Mouse (Mus musculus): ENCODE measurements around the gene Ralgps1. TPM values are rescaled to one million over a fixed set of nuclear protein-coding genes. Genes with fewer than 3 reads are reported as not detected.

Ralgps1 gene
- polyA plus RNA-seq, 1 experiment from 2014 or later, result 5.2 TPM

DNA sequence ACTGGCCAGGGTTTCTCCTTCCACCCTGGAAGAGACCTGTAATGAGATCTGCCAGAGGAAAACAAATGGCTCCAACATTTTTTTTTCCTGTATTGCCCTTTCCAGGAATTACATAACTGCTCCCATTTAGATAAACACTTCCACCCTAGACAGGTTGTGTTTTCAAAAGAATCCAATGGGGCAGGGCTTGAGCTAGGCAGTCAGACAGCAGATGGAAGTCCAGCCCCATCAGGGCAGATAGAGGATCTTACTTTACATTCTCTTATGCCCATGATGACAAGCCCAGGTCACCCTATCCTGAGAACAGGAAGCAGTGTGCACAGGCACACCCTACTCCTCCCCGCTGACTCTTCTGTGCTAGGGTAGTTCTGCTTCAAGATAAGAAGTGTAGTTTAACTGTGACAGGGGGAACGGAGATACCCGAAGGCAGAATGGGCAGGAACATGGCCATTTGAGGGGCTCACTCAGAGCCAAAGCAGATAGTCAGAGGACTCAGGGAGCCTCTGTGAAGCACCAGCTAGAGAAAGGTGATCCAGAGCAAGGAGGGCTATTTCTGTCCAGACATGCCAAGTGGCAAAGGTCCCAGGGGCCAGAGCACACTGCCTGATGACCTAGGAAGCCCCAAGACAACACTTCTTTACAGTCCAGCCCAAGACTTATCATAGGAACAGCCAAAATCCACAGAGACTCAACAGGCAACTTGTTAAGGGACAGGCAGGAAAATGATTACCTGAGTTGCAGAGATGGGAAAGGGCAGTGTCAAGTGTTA lies 114.3 kb downstream of the Ralgps1 start:
- Histone ChIP-seq H3K4me3 (replicated peaks) (no peak overlapping the region), H3K9me3 (no peaks in the 10 kb centered on the region), H3K4me2 (no peak overlapping the region), H3K4me1 (replicated peaks) (peaks cover 12% of the 10 kb centered on the region), H3K9ac (replicated peaks) (no peak overlapping the region), H3K27ac (no peak overlapping the region), H3K27me3 (no peaks in the 10 kb centered on the region), H3K36me3 (no peaks in the 10 kb centered on the region)
- WGBS, result 93% methylated on average over 3 of the region's 3 CpGs
- no peak for ATAC-seq (ENCODE audit: insufficient number of reproducible peaks, insufficient read depth, low FRiP score, low TSS enrichment, low read depth)

DNA sequence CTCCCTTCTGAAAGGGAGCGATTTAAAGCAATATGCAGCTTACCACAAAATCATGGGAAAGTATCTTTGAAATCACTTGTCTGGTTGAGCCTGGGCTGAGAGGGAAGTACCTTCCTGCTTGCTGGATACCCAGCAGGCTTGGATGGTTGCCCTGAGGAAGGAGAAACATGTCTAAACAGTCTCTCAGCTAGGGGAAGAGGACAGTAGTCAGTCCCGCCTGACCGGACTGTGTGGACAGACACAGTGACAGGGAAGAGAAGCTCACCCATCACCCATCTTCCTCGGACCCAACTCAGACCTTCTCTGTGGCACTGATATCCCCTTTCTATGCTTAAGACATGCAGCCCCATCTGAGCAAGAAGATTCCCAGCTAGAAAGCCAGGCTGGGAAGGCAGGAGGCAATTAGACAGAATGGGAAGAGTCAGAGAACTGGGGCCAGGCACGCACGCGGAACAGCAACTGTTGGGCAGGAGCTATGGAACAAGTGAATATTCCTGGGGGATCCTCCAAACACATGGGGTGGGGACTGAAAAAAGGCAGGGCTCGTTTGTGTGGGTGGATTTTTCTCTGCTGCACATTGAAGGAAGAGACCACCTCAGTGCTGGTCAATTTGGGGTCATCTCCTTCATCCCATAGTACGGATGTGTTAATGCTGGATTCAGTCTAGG lies 116.8 kb downstream of the Ralgps1 start:
- Histone ChIP-seq H3K4me1 (replicated peaks) (peaks cover 25% of the 10 kb centered on the region), H3K36me3 (0 out of 2 replicates have a peak, but pooled peaks cover 4% of the 10 kb centered on the region), H3K27ac (peak overlapping the region; percentile 31; the same call in 1 of the 2 replicates), H3K9me3 (no peaks in the 10 kb centered on the region), H3K27me3 (no peaks in the 10 kb centered on the region), H3K4me3 (replicated peaks) (no peak overlapping the region), H3K4me2 (no peak overlapping the region), H3K9ac (replicated peaks) (no peak overlapping the region)
- no peak for ATAC-seq (ENCODE audit: insufficient number of reproducible peaks, insufficient read depth, low FRiP score, low TSS enrichment, low read depth)
- WGBS, result 86% methylated on average over 9 of the region's 9 CpGs

DNA sequence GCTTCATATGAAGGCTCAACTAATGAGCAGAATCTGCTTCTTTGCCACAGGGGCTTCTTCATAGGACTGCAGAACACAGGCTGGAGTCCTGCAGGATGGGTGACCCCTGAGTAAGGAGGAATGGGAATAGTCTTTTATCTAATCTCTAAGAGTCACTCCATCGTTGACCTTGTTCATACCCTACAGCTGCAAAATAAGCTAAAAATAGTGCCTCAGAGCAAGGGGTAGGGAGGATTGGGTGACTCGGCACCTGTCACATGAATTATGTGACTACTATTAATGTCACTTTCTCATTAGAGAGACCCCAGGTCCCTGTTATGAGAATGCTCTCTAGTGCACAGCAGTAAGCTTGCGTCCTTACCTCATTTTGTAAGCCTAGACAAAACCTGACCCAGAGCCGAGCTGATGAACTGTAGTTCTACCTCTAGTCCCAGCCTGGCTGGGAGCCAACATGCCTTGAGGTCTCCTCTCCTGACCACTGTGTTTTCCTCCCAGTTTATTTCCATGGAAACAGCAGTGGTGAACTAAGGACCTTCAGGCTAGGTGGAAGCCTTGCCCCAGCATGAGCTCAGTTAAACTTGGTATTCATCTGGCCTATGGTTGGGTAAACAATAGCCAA lies 117.6 kb downstream of the Ralgps1 start:
- H3K4me3 ChIP-seq (replicated peaks), result no peak overlapping the region
- peaks cover 25% of the 10 kb centered on the region for H3K4me1 ChIP-seq (replicated peaks)
- no peak overlapping the region for H3K27ac ChIP-seq
- WGBS, result 54% methylated on average over 4 of the region's 4 CpGs
- peak; percentile 52; the same call in 1 of the 2 replicates for ATAC-seq (ENCODE audit: insufficient number of reproducible peaks, insufficient read depth, low FRiP score, low TSS enrichment, low read depth)
- H3K4me2 ChIP-seq, result no peak overlapping the region
- no peak overlapping the region for H3K9ac ChIP-seq (replicated peaks)
- no peaks in the 10 kb centered on the region for H3K27me3 ChIP-seq
- peaks cover 7% of the 10 kb centered on the region; the same call in 1 of the 2 replicates for H3K36me3 ChIP-seq
- no peaks in the 10 kb centered on the region for H3K9me3 ChIP-seq

DNA sequence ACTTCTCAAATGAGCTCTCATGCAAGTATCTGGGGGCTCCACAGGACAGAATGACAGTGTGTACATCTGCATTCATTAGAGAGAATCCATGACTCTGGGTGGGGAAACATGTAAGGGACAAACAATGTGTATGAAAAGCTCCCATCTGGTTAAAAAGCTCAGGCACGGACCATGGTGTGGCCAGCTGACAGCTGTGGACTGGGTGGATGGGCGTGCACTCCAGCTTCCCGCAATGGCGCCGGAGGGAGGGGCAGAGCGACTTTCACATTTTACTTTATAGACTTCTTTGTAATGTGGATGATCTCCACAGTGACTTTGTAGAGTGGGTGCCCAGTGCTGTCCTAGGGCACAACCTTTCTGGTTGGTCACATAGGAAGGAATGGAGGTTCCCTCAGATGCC lies 118.5 kb downstream of the Ralgps1 start:
- 83% methylated on average over 6 of the region's 6 CpGs for WGBS
- ATAC-seq (ENCODE audit: insufficient number of reproducible peaks, insufficient read depth, low FRiP score, low TSS enrichment, low read depth), result no peak
- Histone ChIP-seq H3K4me1 (replicated peaks) (peaks cover 25% of the 10 kb centered on the region), H3K27ac (no peak overlapping the region), H3K27me3 (no peaks in the 10 kb centered on the region), H3K36me3 (peaks cover 14% of the 10 kb centered on the region), H3K9ac (replicated peaks) (no peak overlapping the region), H3K9me3 (no peaks in the 10 kb centered on the region), H3K4me2 (no peak overlapping the region), H3K4me3 (replicated peaks) (no peak overlapping the region)

DNA sequence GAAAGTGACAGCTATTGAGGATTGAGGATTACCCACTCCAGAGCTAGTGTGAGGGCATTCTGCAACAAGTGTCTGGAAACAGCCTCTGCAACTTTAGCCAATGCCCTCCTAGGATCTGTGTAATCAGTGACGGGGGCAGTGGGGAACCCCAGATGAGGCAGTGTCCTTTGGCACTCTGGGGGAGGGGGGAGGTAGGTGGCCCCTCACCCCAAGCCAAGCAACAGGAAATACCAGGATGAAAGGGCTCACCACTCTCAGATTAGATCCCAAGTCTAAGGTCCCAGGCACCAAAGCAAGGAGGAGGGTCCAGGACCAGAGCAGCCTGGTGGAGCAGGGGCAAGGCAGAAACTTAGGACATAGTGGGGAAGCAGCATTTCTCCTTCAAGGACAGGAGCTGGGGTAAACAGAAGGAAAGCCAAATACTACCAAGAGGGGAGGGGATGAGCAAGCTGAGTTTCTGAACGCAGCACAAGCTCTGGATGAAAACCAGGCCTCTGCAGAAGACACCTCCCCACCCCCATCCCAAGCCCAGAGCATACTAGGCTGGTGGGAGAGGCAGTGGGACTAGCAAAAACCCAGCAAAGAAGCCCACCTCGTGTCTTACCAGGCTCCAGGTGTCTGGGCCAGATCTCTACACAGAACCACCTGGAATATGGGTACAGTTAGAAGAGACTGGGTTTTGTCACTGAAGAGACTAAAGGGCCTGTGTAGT lies 121.2 kb downstream of the Ralgps1 start:
- Histone ChIP-seq H3K4me2 (no peak overlapping the region), H3K36me3 (peaks cover 40% of the 10 kb centered on the region), H3K4me3 (replicated peaks) (no peak overlapping the region), H3K9me3 (no peaks in the 10 kb centered on the region), H3K27me3 (no peaks in the 10 kb centered on the region), H3K27ac (no peak overlapping the region), H3K9ac (replicated peaks) (no peak overlapping the region), H3K4me1 (replicated peaks) (peaks cover 25% of the 10 kb centered on the region)
- WGBS, result 36% methylated on average over 3 of the region's 3 CpGs
- ATAC-seq (ENCODE audit: insufficient number of reproducible peaks, insufficient read depth, low FRiP score, low TSS enrichment, low read depth), result no peak

DNA sequence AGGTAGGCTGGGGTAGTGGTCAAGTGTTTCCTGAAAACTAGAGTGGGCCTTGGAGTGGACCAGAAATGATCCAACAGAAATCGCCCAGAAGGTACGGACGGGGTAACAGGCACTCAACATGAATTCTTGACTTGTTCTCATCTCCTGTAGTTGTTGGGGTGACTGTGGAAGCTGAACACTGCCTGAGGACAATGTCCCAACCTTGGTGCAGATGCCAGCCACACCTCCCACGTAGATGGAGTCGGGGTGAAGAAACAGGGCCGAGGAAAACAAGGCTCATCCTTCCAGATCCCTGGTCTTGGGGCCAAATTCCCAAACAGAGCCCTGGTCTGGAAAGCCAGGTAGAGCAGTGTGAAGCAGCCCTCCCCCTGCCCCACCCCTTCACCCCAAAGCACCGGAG lies 122.7 kb downstream of the Ralgps1 start:
- no peak for ATAC-seq (ENCODE audit: insufficient number of reproducible peaks, insufficient read depth, low FRiP score, low TSS enrichment, low read depth)
- no peak overlapping the region for H3K4me2 ChIP-seq
- peaks cover 16% of the 10 kb centered on the region for H3K4me1 ChIP-seq (replicated peaks)
- H3K4me3 ChIP-seq (replicated peaks), result no peak overlapping the region
- no peaks in the 10 kb centered on the region for H3K27me3 ChIP-seq
- WGBS, result 89% methylated on average over 7 of the region's 7 CpGs
- no peak overlapping the region for H3K9ac ChIP-seq (replicated peaks)
- no peak overlapping the region for H3K27ac ChIP-seq
- no peaks in the 10 kb centered on the region for H3K9me3 ChIP-seq
- peaks cover 56% of the 10 kb centered on the region for H3K36me3 ChIP-seq

DNA sequence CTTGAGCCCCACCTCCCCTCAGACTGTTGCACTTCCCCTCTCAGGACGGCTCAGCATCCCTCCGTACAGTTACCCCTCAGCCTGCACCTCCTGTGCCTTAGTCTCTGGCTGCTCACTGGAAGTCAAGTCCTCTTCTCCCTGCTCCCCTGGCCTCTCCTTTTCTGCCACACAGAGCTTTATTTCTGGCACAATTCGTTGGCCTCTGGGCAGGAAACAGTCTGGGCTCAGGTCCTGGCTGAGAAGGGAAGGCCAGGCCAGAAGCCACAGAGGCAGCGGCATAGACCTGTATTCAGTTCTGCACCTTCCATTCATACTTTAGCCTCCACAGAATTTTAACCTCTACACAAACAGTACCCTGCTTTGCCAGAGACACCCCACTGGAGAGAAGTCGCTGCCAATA lies 124.4 kb downstream of the Ralgps1 start:
- H3K27ac ChIP-seq, result no peak overlapping the region
- no peaks in the 10 kb centered on the region for H3K9me3 ChIP-seq
- WGBS, result 82% methylated on average over 5 of the region's 5 CpGs
- H3K4me1 ChIP-seq (replicated peaks), result peaks cover 13% of the 10 kb centered on the region; the same call in 1 of the 2 replicates
- no peak overlapping the region for H3K4me2 ChIP-seq
- peaks cover 73% of the 10 kb centered on the region for H3K36me3 ChIP-seq
- no peaks in the 10 kb centered on the region for H3K27me3 ChIP-seq
- no peak overlapping the region for H3K4me3 ChIP-seq (replicated peaks)
- no peak overlapping the region for H3K9ac ChIP-seq (replicated peaks)
- no peak for ATAC-seq (ENCODE audit: insufficient number of reproducible peaks, insufficient read depth, low FRiP score, low TSS enrichment, low read depth)

DNA sequence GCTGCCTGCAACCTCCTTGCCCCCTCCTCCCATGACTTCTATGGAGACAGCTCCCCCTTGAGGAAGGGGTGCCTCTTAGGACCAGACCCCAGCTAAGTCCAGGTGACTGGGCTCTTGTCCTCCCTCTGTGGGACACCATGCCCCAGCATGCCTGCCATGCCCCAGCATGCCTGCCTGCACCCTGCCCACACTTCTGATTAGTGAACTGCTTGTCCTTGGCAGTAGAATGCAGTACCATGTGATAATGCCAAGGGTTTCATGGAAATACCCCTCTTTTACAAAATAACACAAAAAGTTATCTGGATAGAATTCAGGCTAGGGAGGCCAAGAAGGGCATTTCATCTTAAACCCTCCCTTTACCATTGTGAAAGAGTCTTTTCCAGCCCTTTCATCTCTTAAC lies 125.9 kb downstream of the Ralgps1 start:
- H3K4me1 ChIP-seq (replicated peaks), result peaks cover 7% of the 10 kb centered on the region; the same call in 1 of the 2 replicates
- H3K36me3 ChIP-seq, result peaks cover 81% of the 10 kb centered on the region
- ATAC-seq (ENCODE audit: insufficient number of reproducible peaks, insufficient read depth, low FRiP score, low TSS enrichment, low read depth), result no peak
- no peak overlapping the region for H3K4me2 ChIP-seq
- H3K4me3 ChIP-seq (replicated peaks), result no peak overlapping the region
- H3K9ac ChIP-seq (replicated peaks), result no peak overlapping the region
- no peak overlapping the region for H3K27ac ChIP-seq
- no peaks in the 10 kb centered on the region for H3K9me3 ChIP-seq
- no peaks in the 10 kb centered on the region for H3K27me3 ChIP-seq

DNA sequence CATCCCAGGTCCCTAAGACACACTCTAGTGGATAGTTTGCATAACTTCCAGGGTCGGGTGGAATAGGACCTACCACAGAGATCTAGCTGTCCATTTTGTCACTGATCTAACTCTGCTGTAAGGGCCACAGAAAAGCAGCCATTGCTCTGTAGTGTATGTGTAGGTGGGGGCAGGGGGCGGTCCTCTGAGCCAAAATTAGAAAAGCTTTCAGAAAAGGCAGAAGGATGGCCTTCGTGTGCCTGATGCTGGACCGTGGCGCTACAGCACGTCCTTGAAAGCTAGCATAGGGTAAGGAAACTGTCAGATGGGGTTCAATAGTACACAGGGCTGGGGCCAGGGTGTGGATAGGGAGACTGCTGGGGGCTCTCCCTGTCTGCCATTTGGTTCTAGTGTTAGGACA lies 126.4 kb downstream of the Ralgps1 start:
- Histone ChIP-seq H3K4me1 (replicated peaks) (0 out of 2 replicates have a peak, but pooled peaks cover 3% of the 10 kb centered on the region), H3K4me3 (replicated peaks) (no peak overlapping the region), H3K9me3 (no peaks in the 10 kb centered on the region), H3K9ac (replicated peaks) (no peak overlapping the region), H3K27me3 (no peaks in the 10 kb centered on the region), H3K36me3 (peaks cover 81% of the 10 kb centered on the region), H3K4me2 (no peak overlapping the region), H3K27ac (no peak overlapping the region)
- 89% methylated on average over 6 of the region's 6 CpGs for WGBS
- ATAC-seq (ENCODE audit: insufficient number of reproducible peaks, insufficient read depth, low FRiP score, low TSS enrichment, low read depth), result no peak

DNA sequence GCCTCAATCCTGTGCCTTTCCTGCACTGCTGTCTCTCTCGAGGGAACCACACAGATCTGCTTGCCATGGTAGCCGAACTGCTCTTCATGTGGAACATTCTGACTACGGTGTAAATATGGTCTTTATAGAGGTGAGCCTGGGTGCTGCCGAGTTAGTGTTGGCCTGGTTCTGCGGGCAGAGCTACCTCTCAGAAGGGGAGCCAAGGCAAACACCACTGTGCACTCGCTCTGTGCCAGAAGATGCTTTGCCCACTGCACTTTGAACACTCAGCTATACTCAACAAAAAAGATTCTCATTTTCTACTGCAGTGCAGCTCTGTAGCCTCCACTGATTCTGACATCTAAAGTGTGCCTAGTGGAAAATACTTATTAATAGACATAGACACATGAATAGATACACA lies 133.7 kb downstream of the Ralgps1 start:
- WGBS, result 91% methylated on average over 6 of the region's 6 CpGs
- H3K4me2 ChIP-seq, result no peak overlapping the region
- H3K4me1 ChIP-seq (replicated peaks), result peaks cover 3% of the 10 kb centered on the region; the same call in 1 of the 2 replicates
- H3K9ac ChIP-seq (replicated peaks), result no peak overlapping the region
- no peak for ATAC-seq (ENCODE audit: insufficient number of reproducible peaks, insufficient read depth, low FRiP score, low TSS enrichment, low read depth)
- no peak overlapping the region for H3K4me3 ChIP-seq (replicated peaks)
- H3K27me3 ChIP-seq, result no peaks in the 10 kb centered on the region
- H3K27ac ChIP-seq, result no peak overlapping the region
- H3K9me3 ChIP-seq, result no peaks in the 10 kb centered on the region
- peaks cover 76% of the 10 kb centered on the region for H3K36me3 ChIP-seq

DNA sequence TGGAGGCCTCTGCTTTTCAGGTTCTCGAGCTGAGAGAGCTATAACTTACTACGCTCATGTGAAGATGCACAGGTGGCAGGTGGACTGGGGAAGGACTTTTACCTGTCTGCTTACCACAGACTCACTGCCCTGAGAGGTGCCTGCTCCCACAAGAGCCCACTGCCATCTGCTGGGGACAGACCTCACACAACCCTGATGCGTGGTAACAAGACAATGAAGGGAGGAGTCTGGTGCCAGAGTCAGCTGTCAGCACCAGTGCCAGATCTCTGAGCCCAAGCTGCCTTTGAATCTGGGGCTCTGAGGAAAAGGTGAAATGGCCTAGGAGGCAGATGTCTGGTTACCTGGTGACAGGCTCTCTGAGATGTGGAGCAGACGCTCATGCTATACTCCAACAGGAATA lies 136.4 kb downstream of the Ralgps1 start:
- H3K27me3 ChIP-seq, result no peaks in the 10 kb centered on the region
- H3K36me3 ChIP-seq, result peaks cover 83% of the 10 kb centered on the region
- ATAC-seq (ENCODE audit: insufficient number of reproducible peaks, insufficient read depth, low FRiP score, low TSS enrichment, low read depth), result no peak
- H3K27ac ChIP-seq, result no peak overlapping the region
- WGBS, result 88% methylated on average over 4 of the region's 4 CpGs
- no peak overlapping the region for H3K4me3 ChIP-seq (replicated peaks)
- H3K4me2 ChIP-seq, result no peak overlapping the region
- peaks cover 6% of the 10 kb centered on the region; the same call in 1 of the 2 replicates for H3K4me1 ChIP-seq (replicated peaks)
- no peak overlapping the region for H3K9ac ChIP-seq (replicated peaks)
- no peaks in the 10 kb centered on the region for H3K9me3 ChIP-seq

Data from limb, embryonic 12.5 days (tissue).